In genomic region chr4:151901422-151901821, GRCm38 (mm10) we compare ENCODE assay signal across 10 mouse cellular contexts. TPM values are rescaled to one million over a fixed set of nuclear protein-coding genes. Genes with fewer than 3 reads are reported as not detected.
A peak's percentile ranks its signal among the peaks of the same experiment; 100 is the strongest.
DNase-seq lines count a peak whose midpoint lies in the region; ATAC-seq lines count a peak whose summit lies in the region.
"Had no signal": no experiment of that assay in that cellular context is flagged by ENCODE, and none has a peak within 500 bp of the region (broad histone marks: within the 10 kb centered on the region; RNA-seq: fewer than 3 reads in every experiment).

No protein-coding gene starts in this region.

- no peak overlapping the region for H3K4me3 ChIP-seq in liver, embryonic 11.5 days (ENCODE audit: low read depth, low read length)
- no peak overlapping the region for H3K4me3 ChIP-seq in forebrain, embryonic 12.5 days (replicated peaks)
- H3K4me3 ChIP-seq: hindbrain, embryonic 12.5 days; neural tube, embryonic 12.5 days had no signal

- H3K27ac ChIP-seq in liver, embryonic 11.5 days (ENCODE audit: low read depth, low read length) = no peak overlapping the region
- no peak overlapping the region for H3K27ac ChIP-seq in forebrain, embryonic 12.5 days
- H3K27ac ChIP-seq: hindbrain, embryonic 12.5 days; neural tube, embryonic 12.5 days had no signal

- no peaks in the 10 kb centered on the region for H3K9me3 ChIP-seq in liver, embryonic 11.5 days (ENCODE audit: control insufficient read depth, low read length)
- H3K9me3 ChIP-seq in forebrain, embryonic 12.5 days = no peaks in the 10 kb centered on the region
- H3K9me3 ChIP-seq: neural tube, embryonic 12.5 days had no signal

- no peaks in the 10 kb centered on the region for H3K27me3 ChIP-seq in liver, embryonic 11.5 days (replicated peaks; ENCODE audit: control insufficient read depth, insufficient read depth, low read length)
- H3K27me3 ChIP-seq in splenic B cell, adult 2 months (ENCODE audit: control insufficient read depth, insufficient read depth, low read length, poor library complexity, severe bottlenecking) = no peaks in the 10 kb centered on the region
- 0 out of 2 replicates have a peak, but pooled peaks cover 17% of the 10 kb centered on the region for H3K27me3 ChIP-seq in forebrain, embryonic 12.5 days
- H3K27me3 ChIP-seq: hindbrain, embryonic 12.5 days had no signal

- no peaks in the 10 kb centered on the region; the same call in 1 of the 2 replicates for H3K4me1 ChIP-seq in liver, embryonic 11.5 days (replicated peaks; ENCODE audit: control insufficient read depth, insufficient read depth, low read length)
- H3K4me1 ChIP-seq in forebrain, embryonic 12.5 days = peaks cover 7% of the 10 kb centered on the region

- no peak overlapping the region for H3K4me2 ChIP-seq in liver, embryonic 11.5 days
- no peak overlapping the region for H3K4me2 ChIP-seq in forebrain, embryonic 12.5 days
- H3K4me2 ChIP-seq: hindbrain, embryonic 12.5 days; neural tube, embryonic 12.5 days had no signal

- no peak for ATAC-seq in liver, embryonic 11.5 days (replicated peaks; ENCODE audit: low FRiP score)
- ATAC-seq in forebrain, embryonic 12.5 days (ENCODE audit: low FRiP score) = no peak

- no peak overlapping the region for H3K9ac ChIP-seq in liver, embryonic 11.5 days (ENCODE audit: low read depth, low read length)
- H3K9ac ChIP-seq in forebrain, embryonic 12.5 days = no peak overlapping the region
- H3K9ac ChIP-seq: hindbrain, embryonic 12.5 days; neural tube, embryonic 12.5 days had no signal

- peak; percentile 61 to 72 for DNase-seq in adrenal gland, adult (ENCODE audit: inconsistent age in 2 of 2, low spot score in 1 of 2)
- no peak for DNase-seq in adrenal gland, postnatal 4 days (ENCODE audit: low spot score in 2 of 2)
- peak; percentile 46 for DNase-seq in liver
- no peak for DNase-seq in liver, embryonic 11.5 days (ENCODE audit: low spot score)
- DNase-seq in induced T-regulatory cell, adult 2 months (ENCODE audit: low read depth) = peak; percentile 28
- DNase-seq in splenic B cell, adult 2 months (ENCODE audit: low read depth, low spot score) = peak; percentile 15
- no peak for DNase-seq in urinary bladder, postnatal 4 days (ENCODE audit: low spot score in 2 of 2)

- 50% methylated on average over 11 of the region's 11 CpGs for WGBS in liver, embryonic 11.5 days
- WGBS in forebrain, embryonic 12.5 days = 67% methylated on average over 11 of the region's 11 CpGs

- no peaks in the 10 kb centered on the region for H3K36me3 ChIP-seq in liver, embryonic 11.5 days (ENCODE audit: control insufficient read depth, insufficient read depth, low read length)
- H3K36me3 ChIP-seq in splenic B cell, adult 2 months (ENCODE audit: control insufficient read depth, insufficient read depth, low read length, poor library complexity, severe bottlenecking) = no peaks in the 10 kb centered on the region
- no peaks in the 10 kb centered on the region for H3K36me3 ChIP-seq in forebrain, embryonic 12.5 days (replicated peaks)
- H3K36me3 ChIP-seq: hindbrain, embryonic 12.5 days; neural tube, embryonic 12.5 days had no signal

RNA-seq across cellular contexts. Expression of gene Dnajc11, which starts 32.1 kb away (rescaled TPM):
- 10 to 100 TPM; 86.2 to 94.5 TPM for total RNA-seq in adrenal gland, postnatal 4 days (2021)
- polyA plus RNA-seq in liver, embryonic 11.5 days (2014; fragmentation: Nextera tagmentation; extraction: Ambion mirVana) = 101 and 102 TPM in 2 replicates
- polyA plus RNA-seq in forebrain, embryonic 12.5 days (2016; fragmentation: Nextera tagmentation; extraction: Ambion mirVana) = 83.9 and 89.0 TPM in 2 replicates

RNA-seq across cellular contexts. Expression of gene Camta1, which starts 39.7 kb away (rescaled TPM):
- total RNA-seq in adrenal gland, postnatal 4 days (2021) = 10 to 100 TPM; 51.1 to 60.0 TPM
- polyA plus RNA-seq in liver, embryonic 11.5 days (2014; fragmentation: Nextera tagmentation; extraction: Ambion mirVana) = 72.5 and 93.9 TPM in 2 replicates
- polyA plus RNA-seq in forebrain, embryonic 12.5 days (2016; fragmentation: Nextera tagmentation; extraction: Ambion mirVana) = 148 and 164 TPM in 2 replicates

Comparison
In these comparisons a context has a peak if more than half of its experiments do, and no peak if none do; other contexts are left out.
1. DNase-seq: peak in adrenal gland, adult (2 of 2), liver (single experiment), induced T-regulatory cell, adult 2 months (single experiment) and splenic B cell, adult 2 months (single experiment); none in adrenal gland, postnatal 4 days (0 of 2), liver, embryonic 11.5 days (single experiment) and urinary bladder, postnatal 4 days (0 of 2).